Mouse (Mus musculus): ENCODE data around the gene Coro2b. TPM values are rescaled to one million over a fixed set of nuclear protein-coding genes. Genes with fewer than 3 reads are reported as not detected.

The Coro2b gene
- polyA plus RNA-seq, 1 experiment from 2014 or later: 41.5 TPM

DNA sequence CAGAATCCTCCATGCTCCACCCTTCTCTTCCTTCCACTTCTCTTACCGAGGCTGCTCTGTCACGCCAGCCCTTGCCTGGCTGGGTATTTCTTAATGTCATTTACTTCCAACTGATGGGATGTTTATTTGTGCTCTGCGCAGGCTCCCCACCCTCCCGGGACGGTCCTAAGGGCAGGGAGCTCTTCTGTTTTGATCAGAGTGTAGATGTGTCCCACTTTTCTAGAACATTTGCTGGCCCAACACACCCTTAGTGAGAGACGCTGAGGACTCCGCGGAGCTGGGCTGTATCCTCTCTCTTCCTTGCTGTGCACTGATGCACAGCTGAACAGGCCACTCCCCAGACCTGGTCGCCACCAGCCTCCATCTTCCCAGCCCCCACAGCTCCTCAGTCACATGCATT, 15.3 kb downstream of the Coro2b start:
- no peaks in the 10 kb centered on the region for H3K9me3 ChIP-seq
- H3K4me2 ChIP-seq: 0 out of 2 replicates have a peak overlapping the region, but pooled peaks have one; percentile 9
- peaks cover 98% of the 10 kb centered on the region for H3K4me1 ChIP-seq (replicated peaks)
- 0 out of 2 replicates have a peak, but pooled peaks have one; percentile 10 for ATAC-seq (ENCODE audit: low read depth)
- H3K27me3 ChIP-seq: no peaks in the 10 kb centered on the region
- no peak overlapping the region for H3K4me3 ChIP-seq
- 49% methylated on average over 9 of the region's 9 CpGs for whole genome bisulfite sequencing
- H3K27ac ChIP-seq (replicated peaks): peak overlapping the region; percentile 71
- H3K9ac ChIP-seq: peak overlapping the region; percentile 52
- no peaks in the 10 kb centered on the region for H3K36me3 ChIP-seq

- peak overlapping the region; percentile 71 for H3K27ac ChIP-seq (replicated peaks)
- peak overlapping the region; percentile 52 for H3K9ac ChIP-seq
- H3K9me3 ChIP-seq: no peaks in the 10 kb centered on the region
- ATAC-seq (ENCODE audit: low read depth): no peak
- 0 out of 2 replicates have a peak overlapping the region, but pooled peaks have one; percentile 9 for H3K4me2 ChIP-seq
- H3K4me3 ChIP-seq: no peak overlapping the region
- H3K27me3 ChIP-seq: no peaks in the 10 kb centered on the region
- H3K4me1 ChIP-seq (replicated peaks): peaks cover 98% of the 10 kb centered on the region
- H3K36me3 ChIP-seq: no peaks in the 10 kb centered on the region
- WGBS: 58% methylated on average over 9 of the region's 9 CpGs
Measured at GRCm38 (mm10) chr9:62520933-62521332, 15.9 kb downstream of the Coro2b start.

DNA sequence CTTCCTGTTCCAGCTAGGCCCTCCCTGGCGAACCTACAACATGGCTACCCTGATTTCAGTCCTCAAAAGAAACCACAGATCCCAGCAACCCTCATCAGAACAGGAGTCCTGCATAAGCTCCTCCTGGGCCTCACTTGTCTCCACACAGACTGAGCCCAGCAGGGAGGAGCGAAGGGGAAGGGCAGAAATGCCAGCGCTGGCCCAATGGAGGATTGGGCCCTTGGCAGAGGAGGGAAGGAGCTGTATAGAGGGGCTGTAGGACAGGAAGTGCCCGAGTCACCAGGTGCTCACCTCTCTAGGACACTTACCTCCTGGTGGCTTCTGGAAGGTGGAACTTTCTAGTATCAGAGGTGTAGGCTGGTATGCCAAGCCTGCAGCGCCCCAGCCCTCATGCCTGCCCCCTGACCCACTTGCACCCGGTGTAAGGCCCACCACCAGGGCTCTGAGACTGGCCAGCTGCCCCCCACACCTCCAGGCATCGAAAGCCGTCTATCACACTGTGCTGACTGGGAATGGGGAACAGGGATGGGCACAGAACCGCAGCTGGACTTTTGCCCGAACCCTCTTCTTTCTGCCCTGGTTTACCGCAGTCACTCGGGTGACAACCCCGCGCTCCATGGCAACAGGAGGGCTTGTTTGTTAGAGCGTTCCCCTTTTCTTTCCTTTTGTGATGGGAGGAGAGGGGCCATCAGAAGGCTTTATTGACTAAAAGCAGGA, 16.9 kb downstream of the Coro2b start:
- Histone ChIP-seq H3K4me3 (no peak overlapping the region), H3K9me3 (no peaks in the 10 kb centered on the region), H3K27ac (replicated peaks) (peak overlapping the region; percentile 71), H3K9ac (peak overlapping the region; percentile 41), H3K4me1 (replicated peaks) (peaks cover 95% of the 10 kb centered on the region), H3K4me2 (no peak overlapping the region), H3K36me3 (no peaks in the 10 kb centered on the region), H3K27me3 (no peaks in the 10 kb centered on the region)
- ATAC-seq (ENCODE audit: low read depth): peak; percentile 25
- WGBS: 55% methylated on average over 15 of the region's 15 CpGs

DNA sequence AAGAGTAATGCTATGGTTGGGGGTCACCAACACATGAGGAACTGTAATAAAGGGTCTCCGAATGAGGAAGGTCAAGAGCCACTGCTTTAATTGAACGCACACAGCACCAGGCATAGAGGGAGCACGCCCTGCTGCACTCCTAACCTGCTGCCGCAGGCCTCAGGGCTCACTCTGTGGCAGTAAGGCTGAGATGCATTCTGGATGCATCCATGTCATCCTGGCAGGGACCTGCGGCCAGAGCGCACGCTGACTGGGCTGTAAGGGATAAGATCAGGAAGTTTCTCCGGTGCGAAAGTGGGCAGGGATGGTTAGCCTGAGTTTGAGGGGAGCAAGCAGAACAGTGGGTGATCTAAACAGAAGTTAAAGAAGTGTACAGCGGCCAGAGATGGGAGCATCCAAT, 17.5 kb downstream of the Coro2b start:
- WGBS: 85% methylated on average over 10 of the region's 10 CpGs
- Histone ChIP-seq H3K27ac (replicated peaks) (peak overlapping the region; percentile 71; the same call in 1 of the 2 replicates), H3K9ac (peak overlapping the region; percentile 41), H3K36me3 (no peaks in the 10 kb centered on the region), H3K9me3 (no peaks in the 10 kb centered on the region), H3K27me3 (no peaks in the 10 kb centered on the region), H3K4me3 (no peak overlapping the region), H3K4me2 (no peak overlapping the region), H3K4me1 (replicated peaks) (peaks cover 95% of the 10 kb centered on the region)
- ATAC-seq (ENCODE audit: low read depth): no peak

- Histone ChIP-seq H3K27ac (replicated peaks) (peak overlapping the region; percentile 71), H3K4me3 (no peak overlapping the region), H3K27me3 (no peaks in the 10 kb centered on the region), H3K9ac (peak overlapping the region; percentile 8; the same call in 1 of the 2 replicates), H3K4me2 (no peak overlapping the region), H3K36me3 (no peaks in the 10 kb centered on the region), H3K9me3 (no peaks in the 10 kb centered on the region), H3K4me1 (replicated peaks) (peaks cover 95% of the 10 kb centered on the region)
- ATAC-seq (ENCODE audit: low read depth): no peak
- 29% methylated on average over 4 of the region's 4 CpGs for WGBS
Measured at GRCm38 (mm10) chr9:62518572-62518971, 18.3 kb downstream of the Coro2b start.

DNA sequence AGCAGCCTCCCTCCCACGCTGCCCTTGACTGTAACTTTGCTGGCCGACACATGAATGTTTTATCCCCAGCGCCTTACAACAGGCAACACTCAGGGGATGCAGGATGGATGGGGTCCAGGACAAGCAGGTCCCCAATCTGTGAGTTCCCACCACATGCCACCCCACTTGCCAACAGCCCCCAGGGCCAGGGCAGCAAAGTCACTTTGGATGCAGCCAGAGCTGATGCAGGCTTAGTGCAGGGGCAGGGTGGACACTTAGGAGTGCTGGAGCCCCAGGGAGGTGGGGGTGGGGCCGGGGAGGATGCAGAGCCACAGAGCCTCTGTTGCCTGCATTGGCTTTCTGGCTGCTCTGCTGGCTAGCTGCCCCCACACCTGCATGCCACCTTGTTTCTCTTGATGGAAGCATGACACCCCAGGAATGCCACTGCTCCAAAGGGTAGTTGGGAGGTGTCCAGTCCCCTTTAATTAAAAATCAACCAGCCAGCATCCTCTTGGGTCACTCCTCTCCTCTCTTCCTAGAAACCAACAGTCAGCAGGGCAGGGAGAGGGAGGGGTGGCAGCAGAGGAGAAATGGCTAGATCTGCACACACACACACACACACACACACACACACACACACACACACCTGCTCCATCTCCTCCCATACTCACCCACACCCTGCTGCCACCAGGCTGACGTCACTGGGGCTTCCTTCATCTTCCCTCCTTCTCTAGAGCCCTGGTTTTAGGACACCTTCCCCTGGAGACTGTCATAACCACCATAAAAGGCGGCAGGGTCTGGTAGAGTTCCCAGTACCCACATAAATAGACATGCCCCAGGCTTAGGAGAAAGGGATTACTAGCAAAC, 19.5 kb downstream of the Coro2b start:
- H3K4me3 ChIP-seq: no peak overlapping the region
- no peaks in the 10 kb centered on the region for H3K36me3 ChIP-seq
- no peaks in the 10 kb centered on the region for H3K27me3 ChIP-seq
- H3K4me1 ChIP-seq (replicated peaks): peaks cover 92% of the 10 kb centered on the region
- H3K9ac ChIP-seq: no peak overlapping the region
- H3K27ac ChIP-seq (replicated peaks): peak overlapping the region; percentile 71; the same call in 1 of the 2 replicates
- 62% methylated on average over 6 of the region's 6 CpGs for WGBS
- ATAC-seq (ENCODE audit: low read depth): no peak
- H3K9me3 ChIP-seq: no peaks in the 10 kb centered on the region
- H3K4me2 ChIP-seq: no peak overlapping the region

- Histone ChIP-seq H3K36me3 (no peaks in the 10 kb centered on the region), H3K4me3 (no peak overlapping the region), H3K27me3 (no peaks in the 10 kb centered on the region), H3K4me1 (replicated peaks) (peaks cover 80% of the 10 kb centered on the region), H3K9me3 (no peaks in the 10 kb centered on the region), H3K4me2 (no peak overlapping the region), H3K27ac (replicated peaks) (no peak overlapping the region), H3K9ac (no peak overlapping the region)
- 90% methylated on average over 7 of the region's 7 CpGs for WGBS
- ATAC-seq (ENCODE audit: low read depth): no peak
Measured at GRCm38 (mm10) chr9:62515138-62515537, 21.7 kb downstream of the Coro2b start.

DNA sequence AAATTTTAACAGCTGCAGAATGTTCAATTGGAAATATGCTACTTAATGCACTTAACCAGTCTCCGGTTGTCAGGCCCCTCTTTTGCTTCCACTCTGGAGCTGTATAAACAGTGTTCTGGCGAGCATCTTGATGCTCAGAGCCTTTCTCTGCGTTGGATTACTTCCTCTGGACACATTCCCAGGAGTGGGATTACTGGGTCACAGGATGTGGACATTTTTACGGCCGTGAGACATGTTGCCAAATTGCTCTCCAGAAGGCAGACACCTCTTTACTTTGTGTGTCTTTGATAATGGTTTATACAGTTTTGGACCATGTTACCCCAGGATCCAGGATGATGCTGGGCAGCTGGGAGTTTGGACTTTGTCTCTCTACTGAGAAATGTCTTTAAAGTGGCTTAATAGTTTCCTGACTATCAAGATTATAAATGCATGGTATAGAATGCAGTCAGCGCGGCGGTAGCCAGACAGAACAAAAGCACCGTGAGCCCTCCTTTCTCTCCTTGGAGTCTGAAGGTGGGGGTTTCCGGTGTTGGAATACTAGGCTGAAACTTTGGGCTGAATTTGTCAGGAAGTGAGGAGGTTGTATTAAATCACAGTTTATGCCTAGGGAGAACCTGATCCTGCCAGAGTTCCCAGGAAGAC, 23.2 kb downstream of the Coro2b start:
- H3K4me2 ChIP-seq: no peak overlapping the region
- H3K27me3 ChIP-seq: no peaks in the 10 kb centered on the region
- H3K9me3 ChIP-seq: no peaks in the 10 kb centered on the region
- peaks cover 80% of the 10 kb centered on the region for H3K4me1 ChIP-seq (replicated peaks)
- WGBS: 47% methylated on average over 10 of the region's 10 CpGs
- H3K4me3 ChIP-seq: no peak overlapping the region
- no peaks in the 10 kb centered on the region for H3K36me3 ChIP-seq
- ATAC-seq (ENCODE audit: low read depth): no peak
- H3K9ac ChIP-seq: no peak overlapping the region
- peak overlapping the region; percentile 70 for H3K27ac ChIP-seq (replicated peaks)

- ATAC-seq (ENCODE audit: low read depth): peak; percentile 73
- Histone ChIP-seq H3K36me3 (no peaks in the 10 kb centered on the region), H3K27me3 (no peaks in the 10 kb centered on the region), H3K27ac (replicated peaks) (peak overlapping the region; percentile 81), H3K4me1 (replicated peaks) (peaks cover 73% of the 10 kb centered on the region), H3K4me3 (no peak overlapping the region), H3K9me3 (no peaks in the 10 kb centered on the region), H3K4me2 (peak overlapping the region; percentile 24), H3K9ac (0 out of 2 replicates have a peak overlapping the region, but pooled peaks have one; percentile 14)
- WGBS: 45% methylated on average over 4 of the region's 4 CpGs
Measured at GRCm38 (mm10) chr9:62510530-62510936, 26.3 kb downstream of the Coro2b start.

DNA sequence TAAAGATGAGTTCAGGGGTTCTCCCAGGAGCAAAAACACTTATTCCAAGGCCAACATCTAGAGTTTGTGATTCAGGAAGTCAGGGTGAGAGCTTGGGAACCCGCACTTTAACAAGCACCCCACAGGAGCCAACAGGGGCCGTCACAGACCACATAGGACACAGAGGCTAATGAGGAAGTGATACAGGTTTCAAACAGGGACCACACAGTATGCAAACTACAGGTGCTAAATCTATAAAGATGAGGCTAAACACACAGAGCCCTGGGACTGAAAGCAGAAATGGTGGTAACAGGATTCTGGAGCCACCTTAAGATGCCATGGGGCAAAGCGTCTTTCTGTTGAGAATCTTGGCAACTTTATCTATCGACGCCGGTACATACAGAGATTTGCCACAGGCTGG, 27.2 kb downstream of the Coro2b start:
- Histone ChIP-seq H3K27ac (replicated peaks) (peak overlapping the region; percentile 81), H3K4me2 (0 out of 2 replicates have a peak overlapping the region, but pooled peaks have one; percentile 24), H3K4me1 (replicated peaks) (peaks cover 71% of the 10 kb centered on the region), H3K36me3 (no peaks in the 10 kb centered on the region), H3K27me3 (no peaks in the 10 kb centered on the region), H3K4me3 (no peak overlapping the region), H3K9me3 (no peaks in the 10 kb centered on the region), H3K9ac (peak overlapping the region; percentile 18; the same call in 1 of the 2 replicates)
- ATAC-seq (ENCODE audit: low read depth): no peak
- 88% methylated on average over 6 of the region's 6 CpGs for WGBS

DNA sequence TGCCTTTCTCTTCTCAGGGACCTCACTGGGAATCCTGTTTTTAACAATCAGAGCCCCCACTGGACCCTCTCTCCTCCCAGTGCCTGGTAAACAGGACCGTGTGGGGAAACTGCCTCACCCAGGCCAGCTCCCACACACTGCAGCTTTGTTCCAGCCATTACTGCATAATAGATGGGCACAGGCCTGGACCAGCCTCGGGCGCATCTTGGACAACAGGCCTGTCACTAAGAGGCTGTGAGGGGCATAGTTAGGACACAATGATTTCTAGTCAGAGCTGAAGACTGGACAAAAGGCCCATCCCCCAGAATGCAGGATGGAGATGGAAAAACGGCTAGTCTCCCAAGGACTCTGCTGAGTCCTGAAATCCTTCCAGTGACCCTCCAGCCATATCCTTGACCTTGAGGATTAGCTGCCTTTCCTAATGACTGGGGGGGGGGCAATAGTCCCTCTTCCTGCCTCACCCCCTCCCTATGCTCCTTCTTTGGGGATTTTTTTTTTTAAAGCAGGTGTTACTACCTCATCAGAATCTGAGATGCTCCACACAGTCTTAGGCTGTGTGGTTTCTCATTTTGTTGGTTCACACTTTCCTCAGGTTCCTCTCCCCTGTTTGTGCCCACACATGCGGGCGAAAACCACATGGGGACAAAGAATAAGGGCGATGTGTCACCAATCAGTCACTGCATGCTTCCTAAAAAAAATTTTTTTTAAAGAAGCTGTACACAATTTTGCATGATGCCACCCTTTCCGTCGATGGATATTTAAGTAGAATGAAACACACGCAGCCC, 27.9 kb downstream of the Coro2b start:
- H3K36me3 ChIP-seq: no peaks in the 10 kb centered on the region
- H3K4me3 ChIP-seq: no peak overlapping the region
- H3K9ac ChIP-seq: 0 out of 2 replicates have a peak overlapping the region, but pooled peaks have one; percentile 18
- H3K4me1 ChIP-seq (replicated peaks): peaks cover 71% of the 10 kb centered on the region
- H3K27ac ChIP-seq (replicated peaks): peak overlapping the region; percentile 81
- ATAC-seq (ENCODE audit: low read depth): peak; percentile 48; the same call in 1 of the 2 replicates
- WGBS: 57% methylated on average over 10 of the region's 10 CpGs
- no peaks in the 10 kb centered on the region for H3K27me3 ChIP-seq
- H3K4me2 ChIP-seq: no peak overlapping the region
- H3K9me3 ChIP-seq: no peaks in the 10 kb centered on the region
